Mouse (Mus musculus) gastrocnemius, postnatal 36 days (tissue): ENCODE data around the gene Gtf2ird1. TPM values are rescaled to one million over a fixed set of nuclear protein-coding genes. Genes with fewer than 3 reads are reported as not detected.
A peak's percentile ranks its signal among the peaks of the same experiment; 100 is the strongest.

Experiments
- DNase-seq, 2 experiments: peaks; one replicate each; pipeline ENCODE4 v3.0.0; 2022
- intact Hi-C: fragments of 180-260 bp; cut with DNase I; formaldehyde crosslinking; loops from one replicate; pipeline ENCODE4 v1.15.1; 2025
- microRNA-seq, 2 experiments: library from miRNA; unstranded; fragments of <30 nt; microRNA quantifications; one replicate each; pipeline ENCODE4 v1.2.0; 2021
- total RNA-seq, 2 experiments: library from RNA; stranded (reverse); gene quantifications; 2 replicates each; pipeline ENCODE4 v1.2.3; 2021

Gtf2ird1 gene
- total RNA-seq, 2 experiments from 2014 or later: 8.2 to 9.2 TPM

GRCm38 (mm10) chr5:134323311-134323710, 133.2 kb downstream of the Gtf2ird1 start:
- intact Hi-C loops: no loop called here
- DNase-seq: no peak

DNA sequence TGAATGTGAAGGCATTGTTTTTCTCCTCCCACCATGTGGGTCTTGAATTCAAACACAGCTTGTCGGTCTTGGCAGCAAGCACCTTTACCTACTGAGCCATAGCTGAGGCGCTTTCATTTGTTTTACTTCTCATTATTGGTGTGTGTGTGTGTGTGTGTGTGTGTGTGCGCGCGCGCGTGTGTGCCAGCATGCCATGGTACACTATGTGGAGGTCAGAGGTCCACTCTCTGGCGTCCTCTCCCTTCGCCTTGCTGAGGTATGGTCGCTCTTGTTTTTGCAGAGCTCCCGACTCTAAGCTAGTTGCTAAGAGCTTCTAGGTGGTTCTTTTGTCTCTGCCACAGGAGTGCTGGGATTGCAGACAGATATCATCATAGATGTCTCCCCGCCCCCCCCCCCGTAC, 134.2 kb downstream of the Gtf2ird1 start:
- DNase-seq: no peak
- intact Hi-C loops: no loop called here

DNA sequence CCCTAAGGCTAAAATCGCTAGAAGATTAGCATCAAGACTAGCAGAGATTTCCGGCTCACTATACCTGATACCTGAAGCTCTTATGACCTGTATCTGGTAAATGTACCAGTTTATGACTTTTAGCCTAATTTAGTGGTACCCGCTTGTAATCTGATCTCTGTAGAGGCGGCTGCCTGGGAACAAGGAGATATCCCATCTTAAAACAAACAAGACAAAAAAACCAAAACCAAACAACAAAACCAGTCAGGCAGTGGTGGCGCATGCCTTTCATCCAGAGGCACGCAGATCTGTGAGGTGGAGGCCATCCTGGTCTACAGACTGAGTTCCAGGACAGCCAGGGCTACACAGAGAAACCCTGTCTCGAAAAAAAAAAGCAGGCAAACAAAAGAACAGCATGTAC, 134.8 kb downstream of the Gtf2ird1 start:
- no peak for DNase-seq
- intact Hi-C loops: no loop called here

DNA sequence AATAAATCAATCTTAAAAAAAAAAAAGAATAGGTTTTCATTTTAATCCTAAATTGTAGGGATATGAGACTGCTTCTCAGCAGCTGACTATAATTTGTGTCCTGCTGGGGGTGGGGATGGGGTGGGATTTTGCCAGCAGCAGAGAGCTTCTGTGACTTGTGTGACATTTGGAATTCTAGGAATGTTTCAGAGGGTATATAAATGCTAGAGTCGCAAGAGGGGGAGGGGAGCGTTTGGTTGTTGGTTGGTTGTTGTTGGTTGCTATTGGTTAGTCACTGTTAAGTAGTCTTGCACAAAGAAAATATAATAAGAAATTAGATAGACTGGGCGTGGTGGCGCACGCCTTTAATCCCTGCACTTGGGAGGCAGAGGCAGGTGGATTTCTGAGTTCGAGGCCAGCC, 137.6 kb downstream of the Gtf2ird1 start:
- intact Hi-C loops: no loop called here
- no peak for DNase-seq

- intact Hi-C loops: loop anchor here (2.0 kb wide), 1 partner anchor 56 kb away; no protein-coding TSS in a partner anchor
- DNase-seq: no peak
Observed at GRCm38 (mm10) chr5:134316721-134317120, 139.8 kb downstream of the Gtf2ird1 start.

- intact Hi-C loops: loop anchor here (2.0 kb wide), 1 partner anchor 57 kb away; no protein-coding TSS in a partner anchor
- peak in 1 of 2 experiments; percentile 30 for DNase-seq
Observed at GRCm38 (mm10) chr5:134315623-134316350, 140.7 kb downstream of the Gtf2ird1 start.

DNA sequence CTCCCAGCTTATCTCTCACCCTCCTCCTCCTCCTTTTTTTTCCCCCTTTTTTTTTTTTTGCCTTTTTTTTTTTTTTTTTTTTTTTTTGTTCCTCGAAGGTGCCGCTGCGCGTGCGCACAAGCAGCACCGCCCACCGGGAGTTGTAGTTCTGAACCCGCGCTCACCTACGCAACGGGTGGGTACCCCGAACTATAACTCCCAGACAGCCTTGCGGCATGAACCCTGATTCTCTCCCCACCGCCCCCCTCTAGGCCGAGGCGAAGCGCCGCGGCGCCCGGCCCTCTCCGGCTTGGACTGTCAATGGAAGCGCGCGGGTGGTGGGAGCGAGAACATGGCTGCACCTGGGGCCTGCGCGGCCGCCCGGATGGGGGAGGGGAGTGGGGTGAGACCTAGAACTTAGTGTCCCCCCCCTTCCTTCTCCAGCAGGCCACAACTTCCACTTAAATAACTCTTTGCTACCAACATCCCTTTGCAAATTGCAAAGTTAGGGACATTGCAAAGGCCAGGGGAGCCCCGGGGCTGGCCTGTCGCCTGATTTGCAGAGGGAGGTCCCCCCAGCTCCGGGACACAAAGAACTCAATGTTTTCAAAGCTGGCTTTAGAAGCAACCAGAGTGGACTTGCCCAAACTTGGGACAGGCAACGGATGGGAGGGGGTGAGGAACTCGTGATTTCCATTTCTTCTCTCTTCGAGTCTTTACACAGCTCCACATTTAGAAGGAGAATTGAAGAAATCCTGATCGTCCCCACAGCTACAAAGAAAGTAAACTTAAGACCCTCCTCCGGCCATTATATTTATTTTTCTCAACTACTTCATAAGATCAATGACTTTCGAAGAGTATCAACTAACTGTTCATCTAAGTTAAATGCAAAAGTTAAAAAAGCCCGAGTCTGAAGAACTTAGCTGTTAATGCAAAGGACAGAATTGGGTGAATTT, 141.6 kb downstream of the Gtf2ird1 start, which contains the start of gene Gtf2i:
Gene Gtf2i, minus strand, starts transcription at position 73 of the 935 bp plus-strand sequence.
- DNase-seq: peak; percentile 87 to 91
- intact Hi-C loops: no loop called here

- intact Hi-C loops: no loop called here
- peak in 1 of 2 experiments; percentile 42 for DNase-seq
Observed at GRCm38 (mm10) chr5:134314068-134314674, 142.3 kb downstream of the Gtf2ird1 start.

GRCm38 (mm10) chr5:134313451-134314067, 143.0 kb downstream of the Gtf2ird1 start:
- peak; percentile 92 to 93 for DNase-seq
- intact Hi-C loops: no loop called here

DNA sequence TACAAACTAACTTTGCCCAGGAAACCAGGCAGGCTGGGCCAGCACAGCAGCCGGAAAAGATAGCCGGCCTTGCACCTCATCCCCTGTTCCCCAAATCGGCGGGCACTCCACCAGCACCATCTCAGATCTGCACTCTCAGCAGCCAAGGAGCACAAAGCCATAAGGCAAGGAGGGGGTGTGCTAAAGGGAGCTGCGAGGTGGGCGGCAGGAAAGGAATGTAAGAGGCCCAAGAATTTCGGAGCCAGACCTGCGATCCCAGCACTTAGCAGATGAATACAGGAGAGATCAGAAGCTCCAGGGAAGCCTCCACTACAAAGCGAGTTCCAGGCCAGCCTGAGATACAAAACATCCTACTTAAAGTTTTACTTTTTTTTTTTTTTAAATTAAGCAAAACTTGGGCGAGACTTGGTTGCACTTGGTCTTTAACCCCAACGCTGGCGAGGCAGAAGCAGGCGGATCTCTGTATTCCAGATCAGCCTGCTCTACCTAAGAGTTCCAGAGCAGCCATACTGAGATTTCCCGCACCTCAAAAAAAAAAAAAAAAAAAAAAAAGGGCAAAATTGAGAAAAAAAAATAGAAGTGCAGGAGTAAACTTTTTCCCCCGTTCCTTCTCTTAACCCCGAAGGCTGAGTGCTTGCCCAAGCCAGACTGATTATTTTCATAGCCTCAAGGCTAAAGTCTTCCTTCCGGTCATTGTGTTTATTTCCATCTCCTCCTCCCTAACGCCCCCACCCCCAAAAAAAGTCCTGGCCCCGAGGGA, 143.6 kb downstream of the Gtf2ird1 start:
- peak in 1 of 2 experiments; percentile 27 for DNase-seq
- intact Hi-C loops: no loop called here

GRCm38 (mm10) chr5:134311894-134312411, 144.6 kb downstream of the Gtf2ird1 start:
- no peak for DNase-seq
- intact Hi-C loops: no loop called here

GRCm38 (mm10) chr5:134310201-134310600, 146.3 kb downstream of the Gtf2ird1 start:
- intact Hi-C loops: no loop called here
- no peak for DNase-seq

DNA sequence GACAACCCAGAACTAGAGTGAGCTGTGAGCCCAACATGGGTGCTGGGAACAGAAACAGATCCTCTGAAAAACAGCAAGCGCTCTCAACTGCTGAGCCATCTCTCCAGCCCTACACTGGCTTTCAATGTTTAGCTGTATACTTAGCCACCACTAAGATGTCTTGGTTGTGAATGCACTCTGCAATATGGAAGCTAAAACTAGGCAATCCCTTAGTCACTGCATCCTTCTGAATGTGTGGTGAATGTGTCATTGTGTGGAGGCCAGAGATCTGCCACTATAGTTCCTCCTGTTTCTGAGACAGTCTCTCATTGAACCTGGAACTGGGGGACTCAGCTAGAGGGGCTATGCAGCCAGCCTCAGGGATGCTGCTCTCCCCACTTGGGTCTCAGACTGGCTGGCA, 147.2 kb downstream of the Gtf2ird1 start:
- intact Hi-C loops: no loop called here
- no peak for DNase-seq

Small RNA genes lying within 50 kb of the gene (microRNA-seq; reads per million reads assigned to microRNA genes)
- gene Gm26340 (0 reads per million in 2 experiments), gene Mir3965 (0 reads per million in 2 experiments)

Other genes starting within 250 kb of the Gtf2ird1 start
- 1 to 10 TPM; 1.9 to 2.5 TPM for gene Ncf1, start 227.1 kb downstream of the Gtf2ird1 start, total RNA-seq
- 10 to 100 TPM; 95.3 to 98.5 TPM for gene Gtf2i, start 142.0 kb downstream of the Gtf2ird1 start, total RNA-seq
- gene Clip2, start 95.7 kb upstream of the Gtf2ird1 start, total RNA-seq: 1 to 10 TPM; 2.7 to 2.9 TPM
- gene Syna, start 103.5 kb upstream of the Gtf2ird1 start, total RNA-seq: not detected
- 10 to 100 TPM; 17.0 to 18.0 TPM for gene Rfc2, start 124.7 kb upstream of the Gtf2ird1 start, total RNA-seq
- gene Lat2, start 158.3 kb upstream of the Gtf2ird1 start, total RNA-seq: 1 to 10 TPM; 1.4 TPM
- gene Eif4h, start 182.8 kb upstream of the Gtf2ird1 start, total RNA-seq: 10 to 100 TPM; 90.2 to 93.5 TPM
- gene Limk1, start 231.9 kb upstream of the Gtf2ird1 start, total RNA-seq: 1 to 10 TPM; 2.0 to 2.2 TPM